Mouse (Mus musculus) liver, embryonic 15.5 days (tissue): ENCODE measurements around the gene Dppa4. TPM values are rescaled to one million over a fixed set of nuclear protein-coding genes. Genes with fewer than 3 reads are reported as not detected.
"Not testable (repeated sequence)": the region's sequence is repeated elsewhere in the genome, so short reads cannot be mapped to it uniquely, and the experiment has no call there.

Source experiments
- ATAC-seq: fragments of 200-750 bp; cut with Nextera tagmentation; 2 replicates; pipeline ENCODE4 v1.8.0; 2017; ENCODE audit warnings: moderate number of reproducible peaks, mild to moderate bottlenecking, moderate library complexity; ENCODE audit not compliant: insufficient read depth
- H3K27ac ChIP-seq: fragments of 300-500 bp; sonication (generic); replicated peaks from 2 replicates; pipeline ENCODE4 v1.5.1; 2015; ENCODE audit warnings: mild to moderate bottlenecking, inconsistent platforms
- H3K27me3 ChIP-seq: fragments of 300-500 bp; sonication (generic); 2 replicates; pipeline ENCODE4 v1.6.1; 2015; ENCODE audit warnings: mild to moderate bottlenecking, inconsistent platforms
- H3K36me3 ChIP-seq: fragments of 300-500 bp; sonication (generic); replicated peaks from 2 replicates; pipeline ENCODE4 v1.6.1; 2015; ENCODE audit warnings: moderate library complexity, mild to moderate bottlenecking, inconsistent platforms
- H3K4me1 ChIP-seq: fragments of 300-500 bp; sonication (generic); replicated peaks from 2 replicates; pipeline ENCODE4 v1.6.1; 2015; ENCODE audit warnings: inconsistent platforms
- H3K4me2 ChIP-seq: fragments of 300-500 bp; sonication (generic); 2 replicates; pipeline ENCODE4 v1.6.1; 2015; ENCODE audit warnings: moderate library complexity, mild to moderate bottlenecking, inconsistent platforms
- H3K4me3 ChIP-seq: fragments of 300-500 bp; sonication (generic); replicated peaks from 2 replicates; pipeline ENCODE4 v1.5.1; 2015; ENCODE audit warnings: mild to moderate bottlenecking, inconsistent platforms
- H3K9ac ChIP-seq: fragments of 300-500 bp; sonication (generic); 2 replicates; pipeline ENCODE4 v1.6.1; 2015; ENCODE audit warnings: moderate library complexity, mild to moderate bottlenecking, inconsistent platforms
- H3K9me3 ChIP-seq: fragments of 300-500 bp; sonication (generic); replicated peaks from 2 replicates; pipeline ENCODE4 v1.6.1; 2016; ENCODE audit warnings: inconsistent platforms
- WGBS: fragments of 180-500 bp; shearing (Covaris S2); methylation state at CpG from one replicate; pipeline ENCODE4 v1.1.7; 2015; ENCODE audit warnings: mixed read lengths; ENCODE audit not compliant: insufficient replicate concordance; 5-methylcytosine and 5-hydroxymethylcytosine counted together
- polyA plus RNA-seq: library from polyadenylated mRNA; unstranded; fragments of >200 nt; fragmentation: Nextera tagmentation; extraction: Ambion mirVana; gene quantifications from 2 replicates; pipeline ENCODE4 v1.2.1, GENCODE M21; 2015

Dppa4 gene
- polyA plus RNA-seq, 1 experiment from 2014 or later, result not detected

- H3K4me3 ChIP-seq, result no peak overlapping the region
- no peaks in the 10 kb centered on the region for H3K9me3 ChIP-seq
- H3K27ac ChIP-seq, result no peak overlapping the region
- no peaks in the 10 kb centered on the region for H3K27me3 ChIP-seq
- WGBS, result 60% methylated on average over 4 of the region's 4 CpGs
- no peaks in the 10 kb centered on the region for H3K4me1 ChIP-seq
- H3K9ac ChIP-seq, result no peak overlapping the region
- H3K36me3 ChIP-seq, result no peaks in the 10 kb centered on the region
- no peak for ATAC-seq
- H3K4me2 ChIP-seq, result no peak overlapping the region
These were observed 2.0 kb downstream of the Dppa4 start for GRCm38 (mm10) chr16:48285517-48285916.

GRCm38 (mm10) chr16:48297384-48298136 is 14.0 kb downstream of the Dppa4 start:
- no peaks in the 10 kb centered on the region for H3K9me3 ChIP-seq
- no peak for ATAC-seq

GRCm38 (mm10) chr16:48299884-48300283 is 16.4 kb downstream of the Dppa4 start:
- H3K4me3 ChIP-seq, result no peak overlapping the region
- no peak overlapping the region for H3K4me2 ChIP-seq
- 23% methylated on average over 3 of the region's 3 CpGs for WGBS
- H3K27me3 ChIP-seq, result no peaks in the 10 kb centered on the region
- H3K4me1 ChIP-seq, result no peaks in the 10 kb centered on the region
- H3K9ac ChIP-seq, result no peak overlapping the region
- no peaks in the 10 kb centered on the region for H3K36me3 ChIP-seq
- no peaks in the 10 kb centered on the region for H3K9me3 ChIP-seq
- H3K27ac ChIP-seq, result no peak overlapping the region
- no peak for ATAC-seq

More at GRCm38 (mm10) chr16:48297384-48298136, 14.0 kb downstream of the Dppa4 start:
- Histone ChIP-seq H3K27me3 (no peaks in the 10 kb centered on the region), H3K4me2 (no peak overlapping the region), H3K27ac (no peak overlapping the region), H3K4me1 (no peaks in the 10 kb centered on the region), H3K4me3 (no peak overlapping the region), H3K9ac (no peak overlapping the region), H3K36me3 (no peaks in the 10 kb centered on the region)
- 31% methylated on average over 14 of the region's 14 CpGs for WGBS

GRCm38 (mm10) chr16:48303509-48303908 is 20.0 kb downstream of the Dppa4 start, which contains the start of gene Dppa2:
Gene Dppa2 (plus strand): TSS chr16:48303908.
- Histone ChIP-seq H3K36me3 (no peaks in the 10 kb centered on the region), H3K4me2 (no peak within 1 kb of the TSS), H3K4me1 (no peaks in the 10 kb centered on the region), H3K4me3 (no peak within 1 kb of the TSS), H3K27me3 (no peaks in the 10 kb centered on the region), H3K27ac (no peak within 1 kb of the TSS), H3K9me3 (no peaks in the 10 kb centered on the region), H3K9ac (no peak within 1 kb of the TSS)
- ATAC-seq, result no peak
- 64% methylated on average over 7 of the region's 7 CpGs for WGBS

- Histone ChIP-seq H3K36me3 (no peaks in the 10 kb centered on the region), H3K4me1 (no peaks in the 10 kb centered on the region), H3K27me3 (no peaks in the 10 kb centered on the region), H3K27ac (no peak overlapping the region), H3K4me3 (no peak overlapping the region), H3K9ac (no peak overlapping the region), H3K4me2 (no peak overlapping the region), H3K9me3 (no peaks in the 10 kb centered on the region)
- ATAC-seq, result no peak
- 51% methylated on average over 3 of the region's 3 CpGs for WGBS
These were observed 20.4 kb downstream of the Dppa4 start for GRCm38 (mm10) chr16:48303983-48304382.

GRCm38 (mm10) chr16:48308916-48309315 is 25.4 kb downstream of the Dppa4 start:
- H3K4me3 ChIP-seq, H3K27ac ChIP-seq, H3K9ac ChIP-seq, H3K27me3 ChIP-seq, ATAC-seq, H3K4me2 ChIP-seq, H3K36me3 ChIP-seq, H3K4me1 ChIP-seq, H3K9me3 ChIP-seq: not testable (repeated sequence)
- 73% methylated on average over 10 of the region's 10 CpGs for WGBS

GRCm38 (mm10) chr16:48309912-48310630 is 26.5 kb downstream of the Dppa4 start:
- H3K9ac ChIP-seq, result no peak overlapping the region
- H3K4me1 ChIP-seq, result no peaks in the 10 kb centered on the region
- H3K27ac ChIP-seq, result no peak overlapping the region
- WGBS, result 64% methylated on average over 12 of the region's 12 CpGs
- ATAC-seq, result no peak
- H3K9me3 ChIP-seq, result no peaks in the 10 kb centered on the region
- no peak overlapping the region for H3K4me3 ChIP-seq
- no peaks in the 10 kb centered on the region for H3K27me3 ChIP-seq
- H3K36me3 ChIP-seq, result no peaks in the 10 kb centered on the region
- no peak overlapping the region for H3K4me2 ChIP-seq

GRCm38 (mm10) chr16:48315294-48315693 is 31.8 kb downstream of the Dppa4 start:
- ATAC-seq, result no peak
- 64% methylated on average over 3 of the region's 3 CpGs for WGBS
- no peaks in the 10 kb centered on the region for H3K27me3 ChIP-seq
- no peak overlapping the region for H3K9ac ChIP-seq
- H3K9me3 ChIP-seq, result no peaks in the 10 kb centered on the region
- H3K4me3 ChIP-seq, result no peak overlapping the region
- H3K27ac ChIP-seq, result no peak overlapping the region
- no peaks in the 10 kb centered on the region for H3K4me1 ChIP-seq
- no peaks in the 10 kb centered on the region for H3K36me3 ChIP-seq
- no peak overlapping the region for H3K4me2 ChIP-seq

- Histone ChIP-seq H3K4me2 (no peak overlapping the region), H3K27me3 (no peaks in the 10 kb centered on the region), H3K36me3 (no peaks in the 10 kb centered on the region), H3K9me3 (no peaks in the 10 kb centered on the region), H3K4me1 (no peaks in the 10 kb centered on the region), H3K4me3 (no peak overlapping the region), H3K27ac (no peak overlapping the region), H3K9ac (no peak overlapping the region)
- WGBS, result 77% methylated on average over 6 of the region's 6 CpGs
- ATAC-seq, result no peak
These were observed 37.2 kb downstream of the Dppa4 start for GRCm38 (mm10) chr16:48320781-48321180.

GRCm38 (mm10) chr16:48323133-48323532 is 39.6 kb downstream of the Dppa4 start:
- Histone ChIP-seq H3K4me2 (no peak overlapping the region), H3K9me3 (no peaks in the 10 kb centered on the region), H3K36me3 (no peaks in the 10 kb centered on the region), H3K27me3 (no peaks in the 10 kb centered on the region), H3K4me1 (no peaks in the 10 kb centered on the region), H3K9ac (no peak overlapping the region), H3K27ac (no peak overlapping the region), H3K4me3 (no peak overlapping the region)
- no peak for ATAC-seq
- 50% methylated on average over 6 of the region's 6 CpGs for WGBS

GRCm38 (mm10) chr16:48323602-48324345 is 40.2 kb downstream of the Dppa4 start:
- no peak overlapping the region for H3K4me2 ChIP-seq
- no peak overlapping the region for H3K4me3 ChIP-seq
- no peak overlapping the region for H3K27ac ChIP-seq
- H3K4me1 ChIP-seq, result no peaks in the 10 kb centered on the region
- no peaks in the 10 kb centered on the region for H3K27me3 ChIP-seq
- 63% methylated on average over 8 of the region's 8 CpGs for WGBS
- H3K36me3 ChIP-seq, result no peaks in the 10 kb centered on the region
- no peak for ATAC-seq
- H3K9ac ChIP-seq, result no peak overlapping the region
- no peaks in the 10 kb centered on the region for H3K9me3 ChIP-seq
